Mouse (Mus musculus): Measurements from ENCODE around the gene Kdm4a. TPM values are rescaled to one million over a fixed set of nuclear protein-coding genes. Genes with fewer than 3 reads are reported as not detected.

Gene Kdm4a
- total RNA-seq, 2 experiments from 2014 or later, result 9.6 to 20.2 TPM

Other genes starting within 250 kb of the Kdm4a start
- gene St3gal3, start 45.1 kb downstream of the Kdm4a start, total RNA-seq (2015), result 3.9 and 4.6 TPM in 2 replicates
- gene St3gal3, start 45.1 kb downstream of the Kdm4a start, total RNA-seq (2017), result 4.7 and 5.2 TPM in 2 replicates
- gene Ptprf, start 111.4 kb upstream of the Kdm4a start, total RNA-seq (2015), result 0.07 TPM in 1 of 2 replicates, not detected in the other
- 0.24 TPM in 1 of 2 replicates, not detected in the other for gene Ptprf, start 111.4 kb upstream of the Kdm4a start, total RNA-seq (2017)
- gene Szt2, start 229.2 kb upstream of the Kdm4a start, total RNA-seq (2015), result 12.0 and 13.7 TPM in 2 replicates
- gene Szt2, start 229.2 kb upstream of the Kdm4a start, total RNA-seq (2017), result 4.0 and 5.3 TPM in 2 replicates
- gene Med8, start 229.3 kb upstream of the Kdm4a start, total RNA-seq (2015), result 66.5 and 94.1 TPM in 2 replicates
- 90.5 and 104 TPM in 2 replicates for gene Med8, start 229.3 kb upstream of the Kdm4a start, total RNA-seq (2017)
- 73.6 and 93.7 TPM in 2 replicates for gene Elovl1, start 248.1 kb upstream of the Kdm4a start, total RNA-seq (2015)
- gene Elovl1, start 248.1 kb upstream of the Kdm4a start, total RNA-seq (2017), result 58.7 and 64.1 TPM in 2 replicates

Measured in megakaryocyte progenitor cell, adult 5-6 weeks (primary cell).